In genomic region chr11:28889538-28889937, GRCm38 (mm10) we compare ENCODE assay signal across 37 mouse cellular contexts. TPM values are rescaled to one million over a fixed set of nuclear protein-coding genes. Genes with fewer than 3 reads are reported as not detected.
"Had no signal": no experiment of that assay in that cellular context is flagged by ENCODE, and none has a peak within 500 bp of the region (broad histone marks: within the 10 kb centered on the region; RNA-seq: fewer than 3 reads in every experiment).

No protein-coding gene starts in this region.

- DNase-seq: left cerebral cortex, postnatal 4 days; liver; liver, embryonic 13.5 days; liver, postnatal 0 days; lung, adult 18-20 months; lung, adult 2 months; lung, embryonic 14.5 days; lung, postnatal 10 days; lung, postnatal 14 days; lung, postnatal 36 days; lung, postnatal 4 days; midbrain, embryonic 14.5 days had no signal

- H3K9me3 ChIP-seq: limb, embryonic 10.5 days; limb, embryonic 12.5 days; limb, embryonic 13.5 days; limb, embryonic 15.5 days; liver, embryonic 12.5 days; liver, embryonic 13.5 days; liver, embryonic 15.5 days; lung, embryonic 15.5 days; megakaryocyte, embryonic 14.5 days; midbrain, embryonic 10.5 days; midbrain, embryonic 12.5 days; midbrain, embryonic 13.5 days; midbrain, embryonic 15.5 days; neural tube, embryonic 12.5 days; neural tube, embryonic 13.5 days had no signal

- H3K9ac ChIP-seq: limb, embryonic 12.5 days; limb, embryonic 13.5 days; limb, embryonic 15.5 days; liver, embryonic 12.5 days; liver, embryonic 13.5 days; liver, embryonic 14.5 days; liver, embryonic 15.5 days; liver, postnatal 0 days; lung, embryonic 14.5 days; lung, embryonic 15.5 days; midbrain, embryonic 12.5 days; midbrain, embryonic 13.5 days; midbrain, embryonic 15.5 days; neural tube, embryonic 12.5 days; neural tube, embryonic 13.5 days had no signal

- H3K27ac ChIP-seq: limb, embryonic 10.5 days; limb, embryonic 12.5 days; limb, embryonic 13.5 days; limb, embryonic 15.5 days; liver, embryonic 12.5 days; liver, embryonic 13.5 days; liver, embryonic 14.5 days; liver, embryonic 15.5 days; lung, embryonic 15.5 days; macrophage; midbrain, embryonic 10.5 days; midbrain, embryonic 12.5 days; midbrain, embryonic 13.5 days; midbrain, embryonic 15.5 days; neural tube, embryonic 12.5 days; neural tube, embryonic 13.5 days had no signal

- H3K4me3 ChIP-seq: limb, embryonic 10.5 days; limb, embryonic 12.5 days; limb, embryonic 13.5 days; limb, embryonic 15.5 days; liver, embryonic 12.5 days; liver, embryonic 13.5 days; liver, embryonic 15.5 days; lung, embryonic 15.5 days; megakaryocyte, embryonic 14.5 days; midbrain, embryonic 10.5 days; midbrain, embryonic 12.5 days; midbrain, embryonic 13.5 days; midbrain, embryonic 15.5 days; myocyte; neural tube, embryonic 12.5 days; neural tube, embryonic 13.5 days had no signal

- H3K36me3 ChIP-seq: limb, embryonic 10.5 days; limb, embryonic 12.5 days; limb, embryonic 13.5 days; limb, embryonic 15.5 days; liver, embryonic 12.5 days; liver, embryonic 13.5 days; liver, embryonic 15.5 days; lung, embryonic 15.5 days; midbrain, embryonic 10.5 days; midbrain, embryonic 12.5 days; midbrain, embryonic 13.5 days; midbrain, embryonic 15.5 days; neural tube, embryonic 12.5 days; neural tube, embryonic 13.5 days had no signal

- H3K4me1 ChIP-seq: limb, embryonic 12.5 days; limb, embryonic 13.5 days; limb, embryonic 15.5 days; liver, embryonic 12.5 days; liver, embryonic 13.5 days; liver, embryonic 15.5 days; lung, embryonic 15.5 days; megakaryocyte, embryonic 14.5 days; midbrain, embryonic 10.5 days; midbrain, embryonic 12.5 days; midbrain, embryonic 13.5 days; midbrain, embryonic 15.5 days; neural tube, embryonic 12.5 days; neural tube, embryonic 13.5 days had no signal

- H3K27me3 ChIP-seq: limb, embryonic 12.5 days; limb, embryonic 13.5 days; limb, embryonic 15.5 days; liver, embryonic 12.5 days; liver, embryonic 13.5 days; liver, embryonic 15.5 days; lung, embryonic 15.5 days; megakaryocyte, embryonic 14.5 days; midbrain, embryonic 12.5 days; midbrain, embryonic 13.5 days; midbrain, embryonic 15.5 days; neural tube, embryonic 12.5 days; neural tube, embryonic 13.5 days had no signal

- ATAC-seq: liver, embryonic 12.5 days; liver, postnatal 0 days; lung, postnatal 0 days; midbrain, embryonic 13.5 days; midbrain, embryonic 15.5 days; midbrain, embryonic 16.5 days had no signal

- H3K4me2 ChIP-seq: limb, embryonic 12.5 days; limb, embryonic 13.5 days; limb, embryonic 15.5 days; liver, embryonic 11.5 days; liver, embryonic 12.5 days; liver, embryonic 13.5 days; liver, embryonic 15.5 days; lung, embryonic 14.5 days; lung, embryonic 15.5 days; midbrain, embryonic 11.5 days; midbrain, embryonic 12.5 days; midbrain, embryonic 13.5 days; midbrain, embryonic 15.5 days; neural tube, embryonic 12.5 days; neural tube, embryonic 13.5 days had no signal

RNA-seq across cellular contexts. Expression of gene Efemp1, which starts 36.5 kb away (rescaled TPM):
- total RNA-seq: megakaryocyte progenitor cell, adult 5-6 weeks; megakaryocyte, adult 5-6 weeks; megakaryocyte-erythroid progenitor cell, adult 5-6 weeks; monocyte, adult 5-6 weeks had no signal
- polyA plus RNA-seq: macrophage had no signal
